Mouse (Mus musculus): ENCODE measurements around the gene Tmem107. TPM values are rescaled to one million over a fixed set of nuclear protein-coding genes. Genes with fewer than 3 reads are reported as not detected.
A peak's percentile ranks its signal among the peaks of the same experiment; 100 is the strongest.
"Not testable (repeated sequence)": the region's sequence is repeated elsewhere in the genome, so short reads cannot be mapped to it uniquely, and the experiment has no call there.

Tmem107 gene
- total RNA-seq, 2 experiments from 2014 or later, result 5.2 to 5.4 TPM

GRCm38 (mm10) chr11:69089616-69090290, 19.1 kb downstream of the Tmem107 start:
- no peak for DNase-seq
- intact Hi-C loops (cut with DNase I), result loop anchor here (2.0 to 10.0 kb wide), 2 partner anchors 19 to 325 kb away; partner anchors contain the start of genes Kdm6b and Tmem107

GRCm38 (mm10) chr11:69090367-69090766, 19.8 kb downstream of the Tmem107 start:
- intact Hi-C loops (cut with DNase I), result loop anchor here (10.0 kb wide), 1 partner anchor 324 kb away; the partner anchor contains the start of gene Kdm6b
- DNase-seq, result no peak

- no peak for DNase-seq
- intact Hi-C loops (cut with DNase I), result loop anchor here (1.0 to 10.0 kb wide), 2 partner anchors 31 to 323 kb away; partner anchors contain the start of genes 9130213A22Rik and Kdm6b
Measured at GRCm38 (mm10) chr11:69091566-69092385, 21.2 kb downstream of the Tmem107 start.

- intact Hi-C loops (cut with DNase I), result loop anchor here (10.0 kb wide), 1 partner anchor 322 kb away; the partner anchor contains the start of gene Kdm6b
- DNase-seq, result peak; percentile 88 to 95
Measured at GRCm38 (mm10) chr11:69092386-69092751, 21.8 kb downstream of the Tmem107 start.

GRCm38 (mm10) chr11:69092871-69093270, 22.3 kb downstream of the Tmem107 start:
- intact Hi-C loops (cut with DNase I), result loop anchor here (10.0 kb wide), 1 partner anchor 322 kb away; the partner anchor contains the start of gene Kdm6b
- DNase-seq, result no peak

GRCm38 (mm10) chr11:69093856-69094255, 23.2 kb downstream of the Tmem107 start:
- DNase-seq, result not testable (repeated sequence)
- intact Hi-C loops (cut with DNase I), result loop anchor here (10.0 kb wide), 1 partner anchor 321 kb away; the partner anchor contains the start of gene Kdm6b

GRCm38 (mm10) chr11:69094697-69095429, 24.3 kb downstream of the Tmem107 start, which contains the start of gene Per1:
Per1 (plus strand) TSS chr11:69095217.
- peak; percentile 96 to 97 for DNase-seq
- intact Hi-C loops (cut with DNase I), result loop anchor here (10.0 kb wide), 1 partner anchor 320 kb away; the partner anchor contains the start of gene Kdm6b

- peak in 1 of 2 experiments; percentile 53 for DNase-seq
- intact Hi-C loops (cut with DNase I), result loop anchor here (10.0 kb wide), 1 partner anchor 319 kb away; the partner anchor contains the start of gene Kdm6b
Measured at GRCm38 (mm10) chr11:69095511-69096231, 25.1 kb downstream of the Tmem107 start.

GRCm38 (mm10) chr11:69096360-69096986, 25.9 kb downstream of the Tmem107 start:
- intact Hi-C loops (cut with DNase I), result loop anchor here (10.0 kb wide), 1 partner anchor 318 kb away; the partner anchor contains the start of gene Kdm6b
- DNase-seq, result no peak

- intact Hi-C loops (cut with DNase I), result loop anchor here (10.0 kb wide), 1 partner anchor 318 kb away; the partner anchor contains the start of gene Kdm6b
- peak; percentile 100 for DNase-seq
Measured at GRCm38 (mm10) chr11:69096987-69097900, 26.6 kb downstream of the Tmem107 start.

GRCm38 (mm10) chr11:69098039-69098761, 27.6 kb downstream of the Tmem107 start:
- DNase-seq, result no peak
- intact Hi-C loops (cut with DNase I), result loop anchor here (10.0 kb wide), 1 partner anchor 317 kb away; the partner anchor contains the start of gene Kdm6b

- peak; percentile 98 to 99 for DNase-seq
- intact Hi-C loops (cut with DNase I), result loop anchor here (10.0 kb wide), 1 partner anchor 316 kb away; the partner anchor contains the start of gene Kdm6b
Measured at GRCm38 (mm10) chr11:69098762-69099091, 28.1 kb downstream of the Tmem107 start.

- DNase-seq, result peak; percentile 92
- intact Hi-C loops (cut with DNase I), result loop anchor here (10.0 kb wide), 1 partner anchor 315 kb away; the partner anchor contains the start of gene Kdm6b
Measured at GRCm38 (mm10) chr11:69099177-69099914, 28.7 kb downstream of the Tmem107 start.

- intact Hi-C loops (cut with DNase I), result loop anchor here (1.0 to 10.0 kb wide), 3 partner anchors 18 to 815 kb away; partner anchors contain the start of genes Gps2 and Kdm6b
Measured at GRCm38 (mm10) chr11:69099915-69100345, 29.3 kb downstream of the Tmem107 start.

GRCm38 (mm10) chr11:69100639-69101360, 30.2 kb downstream of the Tmem107 start:
- no peak for DNase-seq
- intact Hi-C loops (cut with DNase I), result loop anchor here (1.0 to 10.0 kb wide), 3 partner anchors 9 to 814 kb away; partner anchors contain the start of gene Gps2

More at GRCm38 (mm10) chr11:69099915-69100345, 29.3 kb downstream of the Tmem107 start:
- peak; percentile 96 for DNase-seq

Measured in heart, postnatal 14 days (tissue).